Comparison of ENCODE assay signal across 23 mouse cellular contexts in the genomic region with DNA sequence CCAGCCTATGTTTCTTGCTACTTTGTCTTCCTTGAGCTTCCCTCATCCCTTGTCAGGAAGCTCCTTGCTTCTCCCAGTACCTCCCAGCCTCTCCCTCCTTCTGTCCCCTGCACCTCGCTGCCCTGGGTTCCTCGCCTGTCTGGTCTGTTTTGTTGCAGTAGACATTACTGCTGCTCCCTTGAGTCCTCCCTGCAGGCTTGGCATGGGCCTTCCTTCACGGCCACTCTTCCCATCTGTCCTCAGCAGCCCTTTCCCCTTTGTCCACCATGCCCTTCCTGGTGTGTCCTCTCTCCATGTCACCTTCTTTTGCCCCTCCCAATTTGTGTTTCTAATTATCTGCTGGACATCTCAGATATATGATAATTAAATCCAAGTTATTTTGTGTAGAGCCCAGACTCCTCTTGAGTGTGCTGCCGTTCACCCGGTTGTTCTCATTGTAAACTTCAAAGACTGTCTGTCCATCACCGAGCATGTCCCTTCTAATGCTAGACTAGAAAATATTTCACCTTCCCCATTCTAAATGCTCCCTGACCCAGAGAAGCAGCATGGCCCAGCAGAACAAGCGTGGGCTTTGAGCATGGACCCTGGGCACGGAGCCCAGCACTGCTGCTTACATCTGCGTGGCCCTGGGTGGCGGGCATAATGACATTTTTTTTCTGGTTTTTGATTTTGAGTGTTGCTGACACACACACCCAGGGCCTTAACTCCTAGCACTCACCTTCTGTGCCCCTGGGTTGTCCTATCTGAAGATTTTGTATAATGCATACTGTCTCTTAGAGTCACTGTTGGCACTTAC.
A peak's percentile ranks its signal among the peaks of the same experiment; 100 is the strongest.
DNase-seq lines count a peak whose midpoint lies in the region; ATAC-seq and TF ChIP-seq lines count a peak whose summit lies in the region.
"Had no signal": no experiment of that assay in that cellular context is flagged by ENCODE, and none has a peak within 500 bp of the region (broad histone marks: within the 10 kb centered on the region; RNA-seq: fewer than 3 reads in every experiment).

No protein-coding gene starts in this region.

- no peak overlapping the region for H3K27ac ChIP-seq in hindbrain, postnatal 0 days
- no peak overlapping the region for H3K27ac ChIP-seq in hindbrain, embryonic 13.5 days
- H3K27ac ChIP-seq in midbrain, postnatal 0 days (ENCODE audit: low read depth, low read length), result no peak overlapping the region
- no peak overlapping the region for H3K27ac ChIP-seq in midbrain, embryonic 14.5 days (replicated peaks; ENCODE audit: low read depth, low read length)
- H3K27ac ChIP-seq: forebrain, embryonic 15.5 days; heart, adult 2 months; heart, embryonic 10.5 days; heart, embryonic 13.5 days; hindbrain, embryonic 12.5 days had no signal

- no peak overlapping the region for H3K9ac ChIP-seq in hindbrain, postnatal 0 days (replicated peaks; ENCODE audit: low read length)
- H3K9ac ChIP-seq in hindbrain, embryonic 13.5 days, result no peak overlapping the region
- H3K9ac ChIP-seq in midbrain, postnatal 0 days (replicated peaks; ENCODE audit: low read length, poor library complexity, severe bottlenecking), result no peak overlapping the region
- H3K9ac ChIP-seq in midbrain, embryonic 14.5 days (replicated peaks; ENCODE audit: low read length), result no peak overlapping the region
- H3K9ac ChIP-seq: forebrain, embryonic 15.5 days; heart, embryonic 13.5 days; hindbrain, embryonic 12.5 days had no signal

- H3K4me3 ChIP-seq in hindbrain, postnatal 0 days (ENCODE audit: low read length), result no peak overlapping the region
- H3K4me3 ChIP-seq in hindbrain, embryonic 13.5 days, result no peak overlapping the region
- H3K4me3 ChIP-seq in midbrain, postnatal 0 days (ENCODE audit: low read depth, low read length), result no peak overlapping the region
- H3K4me3 ChIP-seq in midbrain, embryonic 14.5 days (replicated peaks; ENCODE audit: low read depth, low read length), result no peak overlapping the region
- H3K4me3 ChIP-seq: forebrain, embryonic 15.5 days; heart, adult 2 months; heart, embryonic 10.5 days; heart, embryonic 13.5 days; hindbrain, embryonic 12.5 days had no signal

- H3K9me3 ChIP-seq in hindbrain, postnatal 0 days (ENCODE audit: low read length), result no peaks in the 10 kb centered on the region
- H3K9me3 ChIP-seq in hindbrain, embryonic 13.5 days, result no peaks in the 10 kb centered on the region
- H3K9me3 ChIP-seq in midbrain, postnatal 0 days (ENCODE audit: low read length), result no peaks in the 10 kb centered on the region
- no peaks in the 10 kb centered on the region for H3K9me3 ChIP-seq in midbrain, embryonic 14.5 days (ENCODE audit: control insufficient read depth, low read length)
- H3K9me3 ChIP-seq: forebrain, embryonic 15.5 days; G1E; heart, embryonic 10.5 days; heart, embryonic 13.5 days; hindbrain, embryonic 12.5 days had no signal

- no peaks in the 10 kb centered on the region for H3K36me3 ChIP-seq in hindbrain, postnatal 0 days (ENCODE audit: insufficient read depth, low read length)
- H3K36me3 ChIP-seq in hindbrain, embryonic 13.5 days, result 0 out of 2 replicates have a peak, but pooled peaks cover 4% of the 10 kb centered on the region
- H3K36me3 ChIP-seq in midbrain, postnatal 0 days (ENCODE audit: insufficient read depth, low read length), result peaks cover 9% of the 10 kb centered on the region; the same call in 1 of the 2 replicates
- no peaks in the 10 kb centered on the region for H3K36me3 ChIP-seq in midbrain, embryonic 14.5 days (ENCODE audit: control insufficient read depth, insufficient read depth, low read length)
- H3K36me3 ChIP-seq: forebrain, embryonic 15.5 days; hindbrain, embryonic 12.5 days had no signal

- DNase-seq in cerebellum, postnatal 14 days, result peak; percentile 23 to 33
- DNase-seq in cerebellum, adult 11-12 months, result no peak
- peak; percentile 23 for DNase-seq in hindbrain, postnatal 0 days (ENCODE audit: low spot score)
- peak; percentile 35 for DNase-seq in midbrain, postnatal 0 days (ENCODE audit: low spot score)
- DNase-seq in midbrain, embryonic 14.5 days, result no peak
- DNase-seq: adrenal gland, adult 2 months; adrenal gland, postnatal 14 days; B cell, adult 2 months; cerebellum, adult 18-20 months; cerebellum, adult 9-11 months; gastrocnemius, postnatal 25 days; heart, adult 2 months had no signal

- 59% methylated on average over 10 of the region's 10 CpGs for WGBS in hindbrain, postnatal 0 days
- WGBS in hindbrain, embryonic 13.5 days, result 85% methylated on average over 10 of the region's 10 CpGs
- WGBS in midbrain, postnatal 0 days, result 85% methylated on average over 10 of the region's 10 CpGs
- 86% methylated on average over 10 of the region's 10 CpGs for WGBS in midbrain, embryonic 14.5 days

- no peak for TF ChIP-seq CTCF in hindbrain, postnatal 0 days (IDR thresholded peaks at IDR 0.05; ENCODE audit: low read depth)
- no peak for TF ChIP-seq CTCF in midbrain, postnatal 0 days (IDR thresholded peaks at IDR 0.05)

- H3K4me1 ChIP-seq in hindbrain, postnatal 0 days (ENCODE audit: insufficient read depth, low read length), result no peaks in the 10 kb centered on the region
- H3K4me1 ChIP-seq in hindbrain, embryonic 13.5 days (replicated peaks), result no peaks in the 10 kb centered on the region
- H3K4me1 ChIP-seq in midbrain, postnatal 0 days (ENCODE audit: insufficient read depth, low read length), result no peaks in the 10 kb centered on the region
- H3K4me1 ChIP-seq in midbrain, embryonic 14.5 days (ENCODE audit: control insufficient read depth, insufficient read depth, low read length), result no peaks in the 10 kb centered on the region

- no peaks in the 10 kb centered on the region for H3K27me3 ChIP-seq in hindbrain, postnatal 0 days (ENCODE audit: insufficient read depth, low read length)
- H3K27me3 ChIP-seq in hindbrain, embryonic 13.5 days, result peaks cover 46% of the 10 kb centered on the region
- no peaks in the 10 kb centered on the region; the same call in 1 of the 2 replicates for H3K27me3 ChIP-seq in midbrain, postnatal 0 days (ENCODE audit: insufficient read depth, low read length)
- H3K27me3 ChIP-seq in midbrain, embryonic 14.5 days (ENCODE audit: control insufficient read depth, insufficient read depth, low read length), result no peaks in the 10 kb centered on the region
- H3K27me3 ChIP-seq: CH12.LX; forebrain, embryonic 15.5 days; heart, embryonic 13.5 days had no signal

- H3K4me2 ChIP-seq in hindbrain, postnatal 0 days (ENCODE audit: low read depth, low read length), result no peak overlapping the region
- H3K4me2 ChIP-seq in hindbrain, embryonic 13.5 days, result no peak overlapping the region
- H3K4me2 ChIP-seq in midbrain, postnatal 0 days (ENCODE audit: low read depth, low read length, poor library complexity, severe bottlenecking), result no peak overlapping the region
- no peak overlapping the region for H3K4me2 ChIP-seq in midbrain, embryonic 14.5 days (ENCODE audit: low read length)
- H3K4me2 ChIP-seq: forebrain, embryonic 15.5 days; heart, embryonic 13.5 days; hindbrain, embryonic 12.5 days had no signal

- peak; percentile 49; the same call in 1 of the 2 replicates for ATAC-seq in hindbrain, postnatal 0 days
- no peak for ATAC-seq in hindbrain, embryonic 13.5 days (ENCODE audit: low FRiP score)
- no peak for ATAC-seq in midbrain, postnatal 0 days (ENCODE audit: low FRiP score)
- no peak for ATAC-seq in midbrain, embryonic 14.5 days (ENCODE audit: low FRiP score, low TSS enrichment)
- ATAC-seq in neutrophil, adult 5-6 weeks (ENCODE audit: extremely low read depth, insufficient number of reproducible peaks, low FRiP score, poor library complexity, severe bottlenecking), result 0 out of 2 replicates have a peak, but pooled peaks have one; percentile 6
- ATAC-seq: forebrain, embryonic 15.5 days; hindbrain, embryonic 16.5 days; inflammation-experienced regulatory T-cells, adult 6 months; intestine, embryonic 16.5 days had no signal

Comparison
In these comparisons a context has a peak if more than half of its experiments do, and no peak if none do; other contexts are left out.
1. DNase-seq: peak in cerebellum, postnatal 14 days (2 of 2), hindbrain, postnatal 0 days (single experiment) and midbrain, postnatal 0 days (single experiment); none in cerebellum, adult 11-12 months (single experiment) and midbrain, embryonic 14.5 days (single experiment).
2. ATAC-seq: peak in hindbrain, postnatal 0 days (single experiment) and neutrophil, adult 5-6 weeks (single experiment); none in hindbrain, embryonic 13.5 days (single experiment), midbrain, postnatal 0 days (single experiment) and midbrain, embryonic 14.5 days (single experiment).